Mouse (Mus musculus) left cerebral cortex, postnatal 25 days (tissue): ENCODE measurements around the gene Acy3. TPM values are rescaled to one million over a fixed set of nuclear protein-coding genes. Genes with fewer than 3 reads are reported as not detected.
"Not testable (repeated sequence)": the region's sequence is repeated elsewhere in the genome, so short reads cannot be mapped to it uniquely, and the experiment has no call there.

Experiments
- DNase-seq, 2 experiments: peaks; one replicate each; pipeline ENCODE4 v3.0.0; 2022; ENCODE audit warnings: low spot score in 2 of 2, mixed read lengths in 1 of 2
- intact Hi-C: fragments of 180-260 bp; cut with DNase I; formaldehyde crosslinking; loops from one replicate; pipeline ENCODE4 v1.15.1; 2025
- total RNA-seq, 2 experiments: library from RNA; stranded (reverse); gene quantifications; 2 replicates each; pipeline ENCODE4 v1.2.3; 2021

Acy3 gene
- total RNA-seq, 2 experiments from 2014 or later = 3.2 to 3.4 TPM

- no peak for DNase-seq
- intact Hi-C loops = no loop called here
Measured at GRCm38 (mm10) chr19:4033298-4033697, 46.9 kb downstream of the Acy3 start.

- intact Hi-C loops = no loop called here
- DNase-seq = no peak
Measured at GRCm38 (mm10) chr19:4033742-4034141, 47.4 kb downstream of the Acy3 start.

DNA sequence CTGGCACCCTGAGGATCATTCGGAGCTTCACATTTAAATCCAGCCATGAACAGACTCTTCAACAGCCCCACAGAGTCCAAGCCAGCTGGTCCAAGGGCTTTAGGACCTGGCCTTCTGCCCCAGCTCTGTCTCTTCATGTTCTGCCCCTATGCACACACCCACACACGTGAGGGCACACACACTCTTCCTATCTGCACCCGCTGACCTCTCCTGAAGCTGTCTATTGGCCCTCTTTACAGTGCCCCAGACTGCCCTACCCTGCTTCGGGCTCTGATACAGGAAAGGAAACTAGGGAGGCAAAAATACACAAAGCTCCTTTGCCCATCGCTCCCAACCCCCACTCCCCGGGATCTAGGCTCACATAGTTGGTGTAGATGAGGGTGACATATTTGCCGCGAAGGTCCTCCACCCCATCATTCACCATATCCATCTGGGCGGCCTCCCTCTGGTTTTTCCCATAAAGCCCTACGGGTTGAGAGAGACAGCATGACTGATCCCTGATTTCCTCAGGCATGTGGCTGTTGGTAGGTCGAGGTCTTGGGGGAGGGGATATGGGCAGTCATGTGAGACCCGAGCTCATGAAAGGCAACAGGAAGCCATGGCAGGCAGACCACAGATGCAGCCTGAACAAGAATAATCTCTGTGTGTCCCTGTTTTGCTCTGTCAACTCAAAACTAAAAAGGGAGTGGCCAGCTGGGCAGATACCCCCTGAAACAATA, 50.1 kb downstream of the Acy3 start:
- intact Hi-C loops = no loop called here
- no peak for DNase-seq

- intact Hi-C loops, DNase-seq: not testable (repeated sequence)
Measured at GRCm38 (mm10) chr19:4037154-4037787, 50.9 kb downstream of the Acy3 start.

DNA sequence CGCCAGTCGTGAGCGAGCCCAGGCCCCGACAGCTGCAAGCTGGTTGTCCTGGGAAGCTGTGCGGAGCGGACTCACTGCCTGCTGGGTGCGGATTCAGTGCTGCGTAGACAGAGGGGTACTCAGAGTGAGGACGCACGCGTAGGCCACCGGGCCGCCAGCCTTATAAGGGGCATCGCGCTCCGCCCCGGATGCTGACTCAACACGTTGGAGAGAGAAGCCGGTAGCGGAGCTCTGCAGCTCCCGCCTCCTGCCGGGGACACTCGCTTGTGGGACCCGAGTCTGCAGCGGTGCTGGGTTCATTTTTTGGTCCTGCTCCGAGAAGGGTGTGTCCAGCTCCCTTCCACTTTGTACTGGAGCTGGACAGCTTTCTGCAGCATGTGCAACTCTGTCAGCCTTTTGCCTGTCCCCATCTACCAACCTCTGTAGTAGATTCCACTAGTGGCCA, 51.4 kb downstream of the Acy3 start, which contains the start of gene Gstp1:
Gene Gstp1, minus strand, starts transcription at position 198 of the 445 bp plus-strand sequence.
- intact Hi-C loops = no loop called here
- peak; percentile 86 to 91 for DNase-seq

Other genes with a start within 250 kb of the Acy3 start
- 10 to 100 TPM; 50.7 to 52.3 TPM for gene Kmt5b, start 219.1 kb upstream of the Acy3 start, total RNA-seq
- gene Chka, start 134.8 kb upstream of the Acy3 start, total RNA-seq = 10 to 100 TPM; 82.8 to 93.7 TPM
- gene Tcirg1, start 79.4 kb upstream of the Acy3 start, total RNA-seq = 10 to 100 TPM; 15.3 to 16.4 TPM
- 100 to 1,000 TPM; 124 to 137 TPM for gene Ndufs8, start 73.8 kb upstream of the Acy3 start, total RNA-seq
- 1 to 10 TPM; 2.2 to 2.4 TPM for gene Aldh3b1, start 56.8 kb upstream of the Acy3 start, total RNA-seq
- gene Unc93b1, start 51.4 kb upstream of the Acy3 start, total RNA-seq = 10 to 100 TPM; 14.1 to 16.1 TPM
- under 1 TPM in 1 of 2 experiments, not detected in 1; 0.11 TPM for gene Aldh3b3, start 27.9 kb upstream of the Acy3 start, total RNA-seq
- gene Aldh3b2, start 14.2 kb upstream of the Acy3 start, total RNA-seq = 1 to 10 TPM; 1.7 to 2.1 TPM
- gene Tbx10, start 6.2 kb downstream of the Acy3 start, total RNA-seq = not detected
- gene Nudt8, start 14.0 kb downstream of the Acy3 start, total RNA-seq = 1 to 10 TPM; 7.0 to 7.3 TPM
- 1 to 10 TPM; 1.1 to 1.6 TPM for gene Gm49405, start 14.1 kb downstream of the Acy3 start, total RNA-seq
- 1 to 10 TPM; 4.4 to 5.1 TPM for gene Doc2g, start 16.7 kb downstream of the Acy3 start, total RNA-seq
- 100 to 1,000 TPM; 221 to 241 TPM for gene Ndufv1, start 26.2 kb downstream of the Acy3 start, total RNA-seq
- 100 to 1,000 TPM; 266 to 294 TPM for gene Gstp1, start 51.4 kb downstream of the Acy3 start, total RNA-seq
- 10 to 100 TPM; 30.7 to 33.1 TPM for gene Gstp2, start 59.5 kb downstream of the Acy3 start, total RNA-seq
- gene Gstp3, start 73.0 kb downstream of the Acy3 start, total RNA-seq = not detected
- gene Cabp2, start 95.0 kb downstream of the Acy3 start, total RNA-seq = not detected
- gene Cdk2ap2, start 110.6 kb downstream of the Acy3 start, total RNA-seq = 10 to 100 TPM; 31.8 to 35.3 TPM
- 100 to 1,000 TPM; 208 to 215 TPM for gene Pitpnm1, start 113.4 kb downstream of the Acy3 start, total RNA-seq
- gene Aip, start 139.3 kb downstream of the Acy3 start, total RNA-seq = 100 to 1,000 TPM; 116 to 118 TPM
- not detected for gene Gpr152, start 153.2 kb downstream of the Acy3 start, total RNA-seq
- gene Cabp4, start 157.5 kb downstream of the Acy3 start, total RNA-seq = not detected
- 10 to 100 TPM; 75.6 to 82.8 TPM for gene Coro1b, start 162.0 kb downstream of the Acy3 start, total RNA-seq
- gene Ptprcap, start 167.0 kb downstream of the Acy3 start, total RNA-seq = 1 to 10 TPM; 1.1 to 2.0 TPM
- 10 to 100 TPM; 28.5 to 32.0 TPM for gene Rps6kb2, start 176.8 kb downstream of the Acy3 start, total RNA-seq
- gene Carns1, start 188.9 kb downstream of the Acy3 start, total RNA-seq = 1 to 10 TPM; 6.6 to 8.7 TPM
- gene Tbc1d10c, start 204.7 kb downstream of the Acy3 start, total RNA-seq = 1 to 10 TPM; 1.3 to 2.0 TPM
- gene Ppp1ca, start 205.5 kb downstream of the Acy3 start, total RNA-seq = 100 to 1,000 TPM; 318 to 320 TPM
- gene Rad9a, start 215.1 kb downstream of the Acy3 start, total RNA-seq = 1 to 10 TPM; 6.9 to 8.0 TPM
- 1 to 10 TPM in 1 of 2 experiments, under 1 TPM in 1; 0.96 to 1.2 TPM for gene Clcf1, start 227.7 kb downstream of the Acy3 start, total RNA-seq
- not detected for gene AC109138.7, start 227.8 kb downstream of the Acy3 start, total RNA-seq
- 10 to 100 TPM; 14.0 to 18.6 TPM for gene Pold4, start 245.3 kb downstream of the Acy3 start, total RNA-seq